Mouse (Mus musculus) naive thymus-derived CD4-positive, alpha-beta T cell, adult 2 months (primary cell): Measurements from ENCODE around the gene Taok1.
A peak's percentile ranks its signal among the peaks of the same experiment; 100 is the strongest.

Experiments used
- DNase-seq: peaks from one replicate; pipeline ENCODE4 v3.0.0-alpha.2; 2011; ENCODE audit warnings: low read depth

Taok1 gene

DNA sequence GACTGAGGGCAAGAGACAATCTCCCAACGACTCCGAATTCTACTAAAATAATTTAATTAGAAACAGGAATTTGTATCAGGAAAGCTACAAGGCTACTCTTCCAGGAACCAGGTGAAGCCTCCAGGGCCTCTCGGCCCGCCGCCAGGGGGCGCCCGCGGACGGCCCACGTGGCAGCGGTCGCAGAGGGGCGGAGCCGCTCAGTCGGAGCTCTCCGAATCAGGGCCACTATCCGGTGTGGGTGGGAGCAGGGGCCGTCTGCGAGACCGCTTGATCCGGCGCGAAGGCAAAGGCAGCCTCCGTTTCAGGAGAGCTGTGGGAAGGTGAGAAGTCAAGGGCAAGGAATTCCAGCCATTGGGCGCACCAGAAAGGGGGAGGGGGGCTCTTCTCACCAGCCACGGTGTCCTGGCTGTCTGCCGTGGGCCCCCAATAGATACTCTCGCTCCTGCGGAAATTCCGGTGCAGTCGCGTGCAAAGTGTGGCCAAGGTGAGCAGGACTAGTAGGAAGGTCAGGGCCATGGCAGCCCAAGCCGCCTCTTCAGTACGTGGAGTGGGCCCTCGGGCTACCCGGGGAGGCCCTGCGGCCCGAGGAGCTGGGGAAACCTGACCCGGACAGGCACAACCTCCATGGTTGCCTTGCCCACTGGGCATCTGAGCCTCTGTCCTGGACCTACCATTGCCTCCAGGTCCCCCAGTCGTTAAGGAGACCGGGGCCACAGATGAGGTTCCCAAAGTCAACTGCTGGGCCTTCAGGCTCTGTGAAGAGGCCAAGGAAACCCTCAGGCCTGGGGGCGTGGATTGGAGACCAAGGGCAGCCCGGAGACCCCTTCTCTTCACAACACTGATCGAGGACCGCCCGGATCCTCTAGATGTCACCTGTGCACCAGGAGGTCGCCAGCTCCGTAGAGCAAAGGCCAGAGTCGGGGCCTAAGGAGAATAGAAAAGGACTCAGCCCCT lies 99.3 kb downstream of the Taok1 start:
- DNase-seq, result peak; percentile 90

DNA sequence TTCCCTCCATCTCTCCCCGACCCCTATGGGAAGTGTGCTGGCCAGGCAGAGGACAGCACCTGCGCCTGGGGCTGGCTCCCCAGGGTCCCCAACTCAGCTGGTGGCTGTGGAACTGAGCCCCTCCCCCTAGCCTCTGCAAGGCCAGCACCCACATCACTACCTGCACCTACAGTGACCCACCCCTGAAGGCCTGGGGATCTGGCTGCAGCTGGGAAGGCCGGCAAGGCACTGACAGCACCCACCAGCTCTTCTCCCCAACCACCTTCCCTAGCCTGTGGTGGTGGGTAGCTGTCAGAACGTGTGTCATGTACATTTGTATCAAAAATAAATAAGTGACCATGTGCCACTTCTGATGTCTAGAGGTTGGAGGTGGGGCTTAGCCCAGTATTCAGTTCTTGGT lies 100.2 kb downstream of the Taok1 start:
- no peak for DNase-seq

GRCm38 (mm10) chr11:77506941-77507340 lies 100.7 kb downstream of the Taok1 start:
- DNase-seq, result no peak

GRCm38 (mm10) chr11:77506273-77506672 lies 101.3 kb downstream of the Taok1 start:
- no peak for DNase-seq

DNA sequence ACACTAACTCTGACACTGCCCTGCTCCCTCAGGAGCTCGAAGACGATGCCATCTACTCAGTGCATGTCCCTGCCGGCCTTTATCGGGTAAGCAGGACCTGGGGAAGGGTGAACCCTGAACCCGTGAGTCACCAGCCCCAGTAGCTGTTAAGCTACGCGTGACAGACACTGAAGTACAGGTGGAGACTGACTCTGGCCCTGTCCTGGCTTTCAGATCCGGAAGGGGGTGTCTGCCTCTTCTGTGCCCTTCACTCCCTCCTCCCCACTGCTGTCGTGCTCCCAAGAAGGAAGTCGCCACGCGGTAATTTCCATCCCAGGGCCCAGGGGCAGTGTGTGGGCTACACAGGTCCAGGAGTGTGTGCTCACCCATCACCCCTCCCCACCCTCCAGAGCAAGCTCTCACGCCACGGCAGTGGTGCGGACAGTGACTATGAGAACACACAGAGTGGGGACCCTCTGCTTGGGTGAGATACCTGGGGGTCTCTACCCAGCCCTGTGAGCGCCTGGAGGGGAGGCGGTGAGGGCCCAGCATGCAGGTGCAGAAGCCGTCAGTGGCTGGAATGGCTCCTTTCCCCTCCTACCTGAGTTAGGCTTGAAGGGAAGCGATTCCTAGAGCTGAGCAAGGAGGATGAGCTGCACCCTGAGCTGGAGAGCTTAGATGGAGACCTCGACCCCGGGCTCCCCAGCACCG lies 102.2 kb downstream of the Taok1 start:
- no peak for DNase-seq

- no peak for DNase-seq
Measured at GRCm38 (mm10) chr11:77504377-77504776, 103.2 kb downstream of the Taok1 start.

- DNase-seq, result no peak
Measured at GRCm38 (mm10) chr11:77503511-77503910, 104.1 kb downstream of the Taok1 start.

GRCm38 (mm10) chr11:77502481-77502880 lies 105.1 kb downstream of the Taok1 start:
- DNase-seq, result no peak

- DNase-seq, result no peak
Measured at GRCm38 (mm10) chr11:77501971-77502370, 105.6 kb downstream of the Taok1 start.

- peak; percentile 89 for DNase-seq
Measured at GRCm38 (mm10) chr11:77501392-77501791, 106.2 kb downstream of the Taok1 start.

GRCm38 (mm10) chr11:77500361-77501325 lies 107.0 kb downstream of the Taok1 start:
- DNase-seq, result no peak

- no peak for DNase-seq
Measured at GRCm38 (mm10) chr11:77499354-77499753, 108.3 kb downstream of the Taok1 start.

DNA sequence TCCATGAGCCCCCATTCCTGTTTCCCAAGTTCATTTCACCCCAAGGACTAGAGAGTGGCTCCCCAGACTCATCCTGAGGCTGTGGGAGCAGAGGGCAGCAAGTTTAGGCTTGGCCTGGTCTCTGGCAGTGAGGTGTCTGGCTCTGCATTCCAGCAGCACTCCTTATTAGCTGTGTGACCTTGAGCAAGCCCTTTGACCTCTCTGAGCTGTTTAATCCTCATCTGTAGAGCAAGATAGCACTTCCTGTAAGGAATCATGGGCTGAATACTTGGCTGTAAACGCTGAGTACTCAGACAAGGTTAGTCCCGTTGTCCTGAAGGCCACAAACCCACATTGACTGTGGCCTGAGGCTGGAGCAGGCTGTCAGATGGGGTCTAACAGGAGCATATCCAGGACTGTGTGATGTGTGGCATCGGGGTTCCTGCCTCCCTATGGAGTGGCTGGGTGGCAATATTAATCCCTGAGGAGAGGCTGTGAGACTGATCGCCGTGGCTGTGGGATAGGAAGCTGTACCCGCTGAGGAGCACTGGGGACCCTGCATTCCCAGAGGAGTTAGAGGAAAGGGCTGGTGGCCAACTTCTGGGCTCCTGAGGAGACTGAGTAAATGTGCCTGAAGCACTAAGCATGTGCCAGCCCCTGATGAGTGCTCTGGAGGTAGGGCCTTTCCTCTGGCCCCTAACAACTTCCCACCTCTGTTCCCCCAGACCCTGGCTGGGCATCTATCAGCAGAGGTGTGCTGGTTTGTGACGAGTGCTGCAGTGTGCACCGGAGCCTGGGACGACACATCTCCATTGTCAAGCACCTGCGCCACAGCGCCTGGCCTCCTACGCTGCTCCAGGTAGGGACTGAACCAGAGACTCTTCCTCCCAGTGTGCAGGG lies 109.1 kb downstream of the Taok1 start:
- DNase-seq, result no peak

DNA sequence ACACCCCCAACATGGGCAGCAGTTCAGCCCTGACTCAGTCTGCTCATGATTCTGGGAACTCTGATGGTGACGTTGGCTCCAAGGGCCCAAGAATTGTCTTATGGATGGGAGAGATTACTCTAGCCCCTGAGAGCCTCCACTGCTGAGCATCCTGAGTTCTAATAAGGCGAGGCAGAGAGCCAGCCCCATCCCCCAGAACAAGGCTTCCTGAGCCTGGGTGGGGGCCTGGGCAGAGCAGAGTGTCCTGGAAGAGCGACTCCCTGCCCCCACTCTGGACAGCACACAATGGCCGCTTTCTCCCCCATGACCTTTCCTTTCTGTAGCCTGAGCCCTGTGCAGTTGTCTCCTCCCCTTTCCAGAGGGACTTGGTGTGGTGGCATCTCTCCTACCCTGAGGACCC lies 109.8 kb downstream of the Taok1 start:
- no peak for DNase-seq

DNA sequence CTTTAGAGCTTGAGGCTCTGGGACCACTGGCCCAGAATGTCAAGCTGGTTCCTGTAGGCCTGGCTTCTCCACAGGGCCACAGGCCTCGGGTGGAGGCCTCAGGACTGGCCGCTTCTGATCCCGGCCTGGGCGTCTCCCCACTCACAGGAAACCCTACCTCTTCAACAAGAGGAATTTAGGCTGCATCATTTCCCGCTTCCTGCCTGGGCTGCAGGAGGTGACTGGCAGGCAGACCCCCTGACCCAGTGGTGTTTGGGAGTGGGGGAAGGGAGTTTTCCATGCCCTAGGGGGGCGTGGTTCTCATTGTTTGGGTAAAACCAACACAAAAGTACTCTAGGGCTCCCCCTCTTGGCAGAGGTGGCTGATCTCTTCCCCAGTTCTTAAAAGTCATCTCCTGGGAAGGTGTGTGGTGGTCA lies 110.3 kb downstream of the Taok1 start:
- DNase-seq, result peak; percentile 81

GRCm38 (mm10) chr11:77495507-77495906 lies 112.1 kb downstream of the Taok1 start:
- DNase-seq, result no peak

- no peak for DNase-seq
Measured at GRCm38 (mm10) chr11:77494782-77495181, 112.8 kb downstream of the Taok1 start.

DNA sequence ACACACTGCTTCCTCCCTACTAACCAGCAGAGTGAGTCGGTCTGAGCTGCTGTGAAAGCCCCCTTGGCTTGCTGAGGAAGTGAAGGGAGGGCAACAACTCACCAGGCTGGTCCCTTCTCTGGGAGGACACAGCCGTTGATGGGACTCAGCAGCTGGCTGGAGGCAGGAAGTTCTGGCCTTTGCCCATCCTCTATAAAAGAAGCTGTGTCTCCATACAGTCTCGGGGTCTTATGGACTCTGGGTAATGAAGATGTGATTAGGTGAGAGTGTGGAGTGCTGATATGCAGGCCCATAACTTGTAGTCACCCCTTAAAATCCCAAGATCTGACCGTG lies 113.3 kb downstream of the Taok1 start:
- DNase-seq, result no peak

- DNase-seq, result peak; percentile 58
Measured at GRCm38 (mm10) chr11:77493512-77494343, 113.9 kb downstream of the Taok1 start, which contains the start of gene Git1. Gene Git1 (plus strand): TSS chr11:77493562.

- DNase-seq, result peak; percentile 94
Measured at GRCm38 (mm10) chr11:77492911-77493332, 114.7 kb downstream of the Taok1 start.
